In the genomic region with DNA sequence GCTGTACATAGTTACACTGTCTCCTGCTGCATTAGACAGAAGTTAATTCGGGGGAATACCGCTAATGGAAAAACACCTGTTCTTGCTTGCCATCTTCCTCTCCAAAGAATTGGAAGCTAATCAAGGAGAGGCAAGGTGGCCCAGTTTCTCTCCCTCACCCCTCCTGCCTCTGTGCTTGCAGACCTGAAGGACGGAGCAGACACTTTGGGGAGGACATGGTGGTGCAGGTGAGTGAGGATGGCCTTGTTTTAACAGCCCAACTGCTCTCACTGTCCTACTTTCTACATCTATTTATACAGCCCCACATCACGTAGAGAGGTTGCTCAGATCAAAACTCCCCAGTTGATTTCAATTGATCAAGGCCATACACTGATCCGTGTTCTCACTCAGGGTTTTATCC, we compare ENCODE assay signal across 16 mouse cellular contexts.
DNase-seq lines count a peak whose midpoint lies in the region; ATAC-seq and TF ChIP-seq lines count a peak whose summit lies in the region.
"Had no signal": no experiment of that assay in that cellular context is flagged by ENCODE, and none has a peak within 500 bp of the region (broad histone marks: within the 10 kb centered on the region; RNA-seq: fewer than 3 reads in every experiment).

No protein-coding gene starts in this region.

- no peak overlapping the region for H3K9ac ChIP-seq in hindbrain, postnatal 0 days (replicated peaks; ENCODE audit: low read length)
- no peak overlapping the region for H3K9ac ChIP-seq in hindbrain, embryonic 14.5 days
- H3K9ac ChIP-seq: embryonic facial prominence, embryonic 12.5 days; forebrain, embryonic 13.5 days; forebrain, embryonic 15.5 days; forebrain, postnatal 0 days had no signal

- H3K4me1 ChIP-seq in hindbrain, postnatal 0 days (ENCODE audit: insufficient read depth, low read length) = peaks cover 5% of the 10 kb centered on the region; the same call in 1 of the 2 replicates
- 0 out of 2 replicates have a peak, but pooled peaks cover 8% of the 10 kb centered on the region for H3K4me1 ChIP-seq in hindbrain, embryonic 14.5 days (replicated peaks; ENCODE audit: control insufficient read depth, insufficient read depth, low read length)
- H3K4me1 ChIP-seq: embryonic facial prominence, embryonic 10.5 days; embryonic facial prominence, embryonic 12.5 days; forebrain, embryonic 13.5 days; forebrain, embryonic 15.5 days had no signal

- H3K4me2 ChIP-seq in hindbrain, postnatal 0 days (ENCODE audit: low read depth, low read length) = no peak overlapping the region
- no peak overlapping the region for H3K4me2 ChIP-seq in hindbrain, embryonic 14.5 days (replicated peaks)
- H3K4me2 ChIP-seq: embryonic facial prominence, embryonic 12.5 days; forebrain, embryonic 13.5 days; forebrain, embryonic 15.5 days had no signal

- H3K4me3 ChIP-seq in hindbrain, postnatal 0 days (ENCODE audit: low read length) = no peak overlapping the region
- no peak overlapping the region for H3K4me3 ChIP-seq in hindbrain, embryonic 14.5 days (replicated peaks; ENCODE audit: low read length)
- H3K4me3 ChIP-seq: embryonic facial prominence, embryonic 10.5 days; embryonic facial prominence, embryonic 12.5 days; forebrain, embryonic 13.5 days; forebrain, embryonic 15.5 days had no signal

- DNase-seq in cerebellum, adult 11-12 months = peak; percentile 20
- DNase-seq in cerebellum, postnatal 14 days = no peak
- DNase-seq in hindbrain, postnatal 0 days (ENCODE audit: low spot score) = no peak
- no peak for DNase-seq in hindbrain, embryonic 14.5 days (ENCODE audit: low spot score)
- no peak for DNase-seq in yolk sac, embryonic 10.5 days (ENCODE audit: low spot score)
- DNase-seq: adrenal gland, adult 2 months; adrenal gland, postnatal 10 days; adrenal gland, postnatal 25 days; cerebellum, adult 11 months; cerebellum, postnatal 10 days; cerebellum, postnatal 36 days; forebrain, postnatal 0 days had no signal

- no peaks in the 10 kb centered on the region for H3K27me3 ChIP-seq in hindbrain, postnatal 0 days (ENCODE audit: insufficient read depth, low read length)
- H3K27me3 ChIP-seq in hindbrain, embryonic 14.5 days (ENCODE audit: control insufficient read depth, insufficient read depth, low read length) = no peaks in the 10 kb centered on the region
- H3K27me3 ChIP-seq: embryonic facial prominence, embryonic 12.5 days; forebrain, embryonic 13.5 days; forebrain, embryonic 15.5 days had no signal

- no peak overlapping the region for H3K27ac ChIP-seq in hindbrain, postnatal 0 days
- no peak overlapping the region for H3K27ac ChIP-seq in hindbrain, embryonic 14.5 days
- H3K27ac ChIP-seq: embryonic facial prominence, embryonic 10.5 days; embryonic facial prominence, embryonic 12.5 days; forebrain, embryonic 13.5 days; forebrain, embryonic 15.5 days had no signal

- H3K9me3 ChIP-seq in hindbrain, postnatal 0 days (ENCODE audit: low read length) = no peaks in the 10 kb centered on the region
- H3K9me3 ChIP-seq in hindbrain, embryonic 14.5 days (ENCODE audit: control insufficient read depth, low read length) = no peaks in the 10 kb centered on the region
- H3K9me3 ChIP-seq: embryonic facial prominence, embryonic 10.5 days; embryonic facial prominence, embryonic 12.5 days; forebrain, embryonic 13.5 days; forebrain, embryonic 15.5 days had no signal

- ATAC-seq in hindbrain, postnatal 0 days = 0 out of 2 replicates have a peak, but pooled peaks have one; percentile 49
- no peak for ATAC-seq in hindbrain, embryonic 14.5 days (ENCODE audit: low FRiP score)
- ATAC-seq: forebrain, embryonic 13.5 days; forebrain, embryonic 15.5 days; forebrain, postnatal 0 days had no signal

- TF ChIP-seq CTCF in hindbrain, postnatal 0 days (IDR thresholded peaks at IDR 0.05; ENCODE audit: low read depth) = no peak

- no peaks in the 10 kb centered on the region for H3K36me3 ChIP-seq in hindbrain, postnatal 0 days (ENCODE audit: insufficient read depth, low read length)
- H3K36me3 ChIP-seq in hindbrain, embryonic 14.5 days (replicated peaks; ENCODE audit: control insufficient read depth, insufficient read depth) = no peaks in the 10 kb centered on the region
- H3K36me3 ChIP-seq: embryonic facial prominence, embryonic 10.5 days; embryonic facial prominence, embryonic 12.5 days; forebrain, embryonic 15.5 days had no signal

- 81% methylated on average over 5 of the region's 5 CpGs for WGBS in hindbrain, postnatal 0 days
- WGBS in hindbrain, embryonic 14.5 days = 93% methylated on average over 5 of the region's 5 CpGs
